Mouse (Mus musculus) neural tube, embryonic 10.5 days (tissue): Measurements from ENCODE around the gene Zfp786.
"Not testable (repeated sequence)": the region's sequence is repeated elsewhere in the genome, so short reads cannot be mapped to it uniquely, and the experiment has no call there.

Experiments used
- DNase-seq: peaks from one replicate; pipeline ENCODE4 v3.0.0-alpha.2; 2017; ENCODE audit warnings: low spot score; ENCODE audit errors: extremely low spot score

The Zfp786 gene

DNA sequence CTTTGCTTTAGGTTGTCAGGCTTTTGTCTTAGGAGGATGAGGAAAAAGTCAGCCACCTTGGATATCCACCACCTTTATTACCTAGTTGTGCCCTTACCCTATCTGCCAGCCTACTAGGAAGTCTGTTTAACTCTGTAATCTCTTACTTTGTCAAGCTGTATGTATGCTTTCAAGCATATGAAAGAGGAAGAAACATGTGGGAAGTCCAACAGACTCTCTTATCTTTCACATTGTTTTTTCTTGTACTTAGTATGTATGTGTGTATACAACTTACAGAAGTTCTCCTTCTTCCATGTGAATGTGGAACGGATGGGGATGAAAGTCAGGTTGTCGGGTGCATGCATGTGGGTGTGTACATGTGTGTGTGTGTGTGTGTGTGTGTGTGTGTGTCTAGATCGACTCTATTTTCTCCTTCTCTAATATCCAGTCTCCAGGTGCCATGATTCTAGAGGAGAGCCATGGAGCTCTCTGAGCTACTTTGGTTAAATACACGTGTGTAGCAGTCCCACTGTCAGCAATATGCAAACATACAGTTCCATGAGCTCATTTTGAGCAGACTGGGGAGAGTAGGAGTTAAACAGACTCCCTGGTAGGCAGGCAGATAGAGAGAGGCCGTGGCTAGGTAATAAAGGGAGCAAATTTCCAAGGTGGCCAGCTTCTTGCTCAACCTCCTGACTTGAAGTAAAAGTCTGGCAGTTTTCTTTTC, 45.8 kb downstream of the Zfp786 start:
- no peak for DNase-seq

DNA sequence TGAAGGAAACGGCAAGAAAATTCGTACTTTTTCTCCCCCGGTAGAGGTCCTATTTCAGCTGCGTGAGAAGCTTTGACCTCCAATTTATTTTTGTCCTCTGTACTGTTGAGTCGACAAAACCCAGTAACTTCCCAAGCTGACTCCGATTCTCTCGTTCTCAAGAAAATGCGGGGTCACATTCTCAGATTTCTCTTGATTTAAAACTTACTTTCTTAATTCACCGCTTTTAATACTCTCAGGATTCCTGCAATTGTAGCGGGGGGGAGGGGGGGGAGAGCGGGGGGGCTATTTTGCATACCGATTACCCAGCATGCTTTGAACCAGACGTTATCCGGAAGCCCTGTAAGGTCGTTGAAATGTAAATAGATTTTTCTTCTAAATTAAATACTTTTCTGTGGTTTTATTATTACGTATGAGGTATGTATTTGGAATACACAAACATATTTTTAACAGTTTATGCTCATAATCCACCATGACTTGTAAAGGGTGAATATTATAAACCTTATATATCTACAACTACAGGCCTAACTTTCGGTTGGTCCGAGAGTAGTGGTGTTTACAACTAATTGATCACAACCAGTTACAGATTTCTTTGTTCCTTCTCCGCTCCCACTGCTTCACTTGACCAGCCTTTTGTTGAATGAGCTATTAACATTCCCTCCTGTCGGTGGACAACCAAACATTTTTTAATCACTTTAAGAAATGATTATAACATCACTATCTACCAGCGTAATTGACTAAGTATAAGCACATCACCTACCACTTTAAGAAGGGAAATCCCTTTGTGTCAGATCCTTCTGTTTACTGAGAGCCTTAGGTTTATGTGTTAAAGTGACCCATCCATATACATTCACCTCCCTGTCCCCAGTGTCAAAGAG, 49.3 kb downstream of the Zfp786 start:
- DNase-seq, result peak; percentile 66

DNA sequence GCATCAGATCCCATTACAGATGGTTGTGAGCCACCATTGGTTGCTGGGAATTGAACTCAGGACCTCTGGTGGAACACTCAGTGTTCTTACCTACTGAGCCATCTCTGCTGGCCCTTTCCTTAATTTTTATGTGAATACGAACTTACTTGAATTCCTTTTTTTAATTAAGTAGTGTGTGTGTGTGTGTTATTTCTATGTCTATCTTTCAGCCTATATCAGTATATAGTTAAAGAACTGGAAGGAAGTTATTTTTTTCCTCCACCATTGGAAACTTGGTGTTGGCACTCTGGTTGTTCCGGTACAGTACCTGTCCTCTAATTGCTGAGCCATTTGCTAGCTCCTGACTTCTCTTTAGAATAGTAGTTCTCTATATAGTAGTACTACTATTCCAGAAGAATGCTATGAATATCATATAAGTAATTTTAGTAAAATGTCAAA, 50.1 kb downstream of the Zfp786 start:
- no peak for DNase-seq

DNA sequence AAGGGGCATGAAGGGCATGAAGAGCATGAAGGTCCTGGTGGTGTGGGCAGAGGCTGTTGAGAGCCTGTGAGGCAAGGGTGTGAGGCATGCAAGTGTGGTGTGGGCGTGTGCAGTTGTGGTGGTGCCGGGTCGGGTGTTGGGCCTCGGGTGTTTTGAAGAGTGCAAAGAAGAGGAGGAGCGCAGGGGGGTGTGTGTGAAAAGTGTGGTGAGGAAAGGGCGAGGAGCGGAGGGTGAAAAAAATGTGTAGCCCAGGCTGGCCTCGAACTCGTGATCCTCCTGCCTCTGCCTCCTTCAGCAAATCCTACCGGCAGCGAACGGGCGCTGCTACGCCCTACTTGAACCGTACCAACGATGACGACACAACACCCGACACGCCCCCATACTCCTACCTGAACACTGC, 58.9 kb downstream of the Zfp786 start:
- not testable (repeated sequence) for DNase-seq

DNA sequence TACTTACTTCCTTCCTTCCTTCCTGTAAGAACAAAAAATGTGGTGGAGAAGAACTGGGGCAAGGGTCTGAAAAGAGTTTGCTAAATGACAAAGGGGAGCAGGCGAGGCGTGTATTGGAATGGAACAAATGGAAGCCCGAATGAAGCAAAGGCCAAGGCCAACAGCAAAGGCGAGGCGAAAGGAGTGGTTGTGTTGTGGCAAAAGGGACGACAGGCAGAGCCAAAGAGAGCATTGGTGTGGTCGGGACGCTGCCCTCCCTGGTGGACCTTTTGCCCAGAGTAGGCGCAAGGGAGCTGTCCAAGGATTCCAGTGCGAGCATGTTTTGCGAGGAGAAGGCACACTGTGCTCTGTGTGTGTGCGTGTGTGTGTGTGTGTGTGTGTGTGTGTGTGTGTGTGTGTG, 59.6 kb downstream of the Zfp786 start:
- DNase-seq, result not testable (repeated sequence)

DNA sequence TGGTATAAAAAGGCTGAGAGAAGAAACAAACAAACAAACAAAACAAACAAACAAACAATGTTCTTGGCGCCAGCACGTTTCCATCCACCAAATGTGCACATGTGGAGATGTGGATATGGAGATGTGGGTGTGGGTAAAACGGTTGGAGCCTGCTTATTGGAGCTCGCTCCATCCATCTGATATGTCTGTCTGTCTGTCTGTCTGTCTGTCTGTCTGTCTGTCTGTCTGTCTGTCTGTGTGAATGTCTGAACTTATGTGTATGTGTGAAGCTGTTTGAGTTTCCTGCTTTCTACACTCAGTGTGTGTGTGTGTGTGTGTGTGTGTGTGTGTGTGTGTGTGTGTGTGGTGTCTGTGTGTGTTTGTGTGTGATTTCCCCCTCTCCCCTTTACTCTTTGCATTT, 60.8 kb downstream of the Zfp786 start:
- not testable (repeated sequence) for DNase-seq
